Mouse (Mus musculus): ENCODE measurements around the gene Sbsn.
"Not testable (repeated sequence)": the region's sequence is repeated elsewhere in the genome, so short reads cannot be mapped to it uniquely, and the experiment has no call there.

DNA sequence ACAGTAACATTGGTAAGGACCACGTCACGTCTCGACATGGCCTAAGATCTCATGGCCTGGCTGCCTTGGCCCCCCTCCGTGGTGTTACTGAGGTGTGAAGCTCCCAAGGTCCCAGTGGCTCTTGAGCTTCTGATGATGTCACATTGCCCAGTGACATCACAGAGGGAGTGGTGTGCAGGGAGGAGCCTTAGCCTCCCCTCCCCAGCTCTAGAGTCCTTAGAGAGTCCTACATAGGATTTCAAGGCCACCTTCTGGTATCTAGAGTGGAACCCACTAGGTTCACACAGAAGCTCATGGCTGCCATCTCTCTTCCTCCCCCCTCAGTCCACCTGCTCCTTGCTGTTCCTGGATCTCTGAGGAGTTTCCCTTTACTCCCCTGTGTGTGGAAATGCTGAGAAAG lies 7.7 kb upstream of the Sbsn start, which contains the start of gene Gapdhs:
- TF ChIP-seq POLR2A (IDR thresholded peaks at IDR 0.05; ENCODE audit: borderline replicate concordance, low read depth, low read length); CTCF (IDR thresholded peaks at IDR 0.05; ENCODE audit: low read depth, low read length): not testable (repeated sequence)

Measured in bone marrow macrophage, adult 2 months (primary cell).